Mouse (Mus musculus): Measurements from ENCODE around the gene Pin1. TPM values are rescaled to one million over a fixed set of nuclear protein-coding genes. Genes with fewer than 3 reads are reported as not detected.

Pin1 gene
- total and polyA plus RNA-seq, 2 experiments from 2014 or later = 32.0 to 60.3 TPM

DNA sequence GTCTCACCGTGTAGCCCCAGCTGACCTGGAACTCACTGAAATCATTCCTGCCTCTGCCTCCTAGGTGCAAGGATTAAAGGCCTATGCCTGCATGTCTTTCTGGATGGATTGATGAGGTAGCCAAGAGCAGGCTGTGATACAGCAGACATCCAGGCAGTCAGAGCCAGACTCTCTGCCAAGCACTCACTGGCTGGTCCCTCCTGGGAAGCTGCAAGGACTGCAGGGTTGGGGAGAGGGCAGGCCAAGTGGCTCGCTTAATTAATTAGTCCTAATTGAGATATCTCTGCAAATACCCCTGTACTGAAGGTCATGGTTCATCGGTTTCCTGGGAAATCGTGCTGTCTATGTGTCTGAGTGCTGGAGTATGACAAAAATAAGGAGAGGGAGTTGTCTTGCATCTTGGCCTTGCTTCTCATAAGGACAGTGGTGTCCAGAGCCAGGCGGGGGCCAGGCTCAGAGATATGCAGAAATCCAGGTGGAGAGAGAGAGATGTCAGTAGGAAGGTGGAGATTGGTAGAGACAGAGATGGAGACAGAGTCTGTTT lies 61.1 kb downstream of the Pin1 start:
- H3K9me3 ChIP-seq (ENCODE audit: low read length) = no peaks in the 10 kb centered on the region
- no peak overlapping the region for H3K4me2 ChIP-seq (ENCODE audit: low read depth, low read length, poor library complexity, severe bottlenecking)
- 39% methylated on average over 5 of the region's 5 CpGs for WGBS
- ATAC-seq (ENCODE audit: low FRiP score) = peak; percentile 45; the same call in 1 of the 2 replicates
- H3K9ac ChIP-seq (replicated peaks; ENCODE audit: low read length, poor library complexity, severe bottlenecking) = no peak overlapping the region
- DNase-seq (ENCODE audit: low spot score) = peak; percentile 54
- H3K27ac ChIP-seq (ENCODE audit: low read depth, low read length) = no peak overlapping the region
- no peak for TF ChIP-seq CTCF (IDR thresholded peaks at IDR 0.05)
- no peaks in the 10 kb centered on the region; the same call in 1 of the 2 replicates for H3K36me3 ChIP-seq (ENCODE audit: insufficient read depth, low read length)
- H3K27me3 ChIP-seq (ENCODE audit: insufficient read depth, low read length) = no peaks in the 10 kb centered on the region
- 0 out of 2 replicates have a peak, but pooled peaks cover 2% of the 10 kb centered on the region for H3K4me1 ChIP-seq (ENCODE audit: insufficient read depth, low read length)
- H3K4me3 ChIP-seq (ENCODE audit: low read depth, low read length) = no peak overlapping the region

DNA sequence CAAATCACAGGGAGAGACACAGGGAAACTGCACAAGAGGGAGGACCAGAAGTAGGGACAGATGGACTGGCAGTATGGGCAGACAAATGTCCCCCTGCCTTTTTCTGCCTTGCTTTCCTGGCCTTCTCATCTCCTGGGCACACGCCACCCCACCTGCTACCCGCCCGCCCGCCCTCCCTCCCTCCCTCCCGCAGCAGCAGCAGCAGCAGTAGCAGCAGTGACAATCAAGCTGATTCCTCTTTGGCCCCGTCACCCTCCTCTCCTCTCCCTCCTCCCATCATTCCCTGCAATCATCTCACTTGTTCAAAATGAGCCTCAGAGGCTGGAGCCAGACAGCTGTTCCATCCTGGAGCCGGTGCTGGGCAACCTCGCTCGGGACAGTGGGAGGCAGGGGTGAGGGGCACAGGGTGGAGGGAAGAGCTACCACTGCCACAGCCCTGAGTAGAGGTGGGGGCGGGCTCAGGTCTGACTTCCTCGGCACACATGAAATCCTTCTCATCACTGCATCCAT lies 61.6 kb downstream of the Pin1 start:
- H3K4me3 ChIP-seq (ENCODE audit: low read depth, low read length) = no peak overlapping the region
- H3K27ac ChIP-seq (ENCODE audit: low read depth, low read length) = no peak overlapping the region
- H3K4me1 ChIP-seq (ENCODE audit: insufficient read depth, low read length) = 0 out of 2 replicates have a peak, but pooled peaks cover 2% of the 10 kb centered on the region
- H3K4me2 ChIP-seq (ENCODE audit: low read depth, low read length, poor library complexity, severe bottlenecking) = no peak overlapping the region
- peak; percentile 44 for DNase-seq (ENCODE audit: low spot score)
- H3K9me3 ChIP-seq (ENCODE audit: low read length) = no peaks in the 10 kb centered on the region
- no peaks in the 10 kb centered on the region; the same call in 1 of the 2 replicates for H3K36me3 ChIP-seq (ENCODE audit: insufficient read depth, low read length)
- peak; percentile 50 for ATAC-seq (ENCODE audit: low FRiP score)
- TF ChIP-seq CTCF (IDR thresholded peaks at IDR 0.05) = no peak
- no peak overlapping the region for H3K9ac ChIP-seq (replicated peaks; ENCODE audit: low read length, poor library complexity, severe bottlenecking)
- no peaks in the 10 kb centered on the region for H3K27me3 ChIP-seq (ENCODE audit: insufficient read depth, low read length)
- 15% methylated on average over 10 of the region's 11 CpGs for WGBS

DNA sequence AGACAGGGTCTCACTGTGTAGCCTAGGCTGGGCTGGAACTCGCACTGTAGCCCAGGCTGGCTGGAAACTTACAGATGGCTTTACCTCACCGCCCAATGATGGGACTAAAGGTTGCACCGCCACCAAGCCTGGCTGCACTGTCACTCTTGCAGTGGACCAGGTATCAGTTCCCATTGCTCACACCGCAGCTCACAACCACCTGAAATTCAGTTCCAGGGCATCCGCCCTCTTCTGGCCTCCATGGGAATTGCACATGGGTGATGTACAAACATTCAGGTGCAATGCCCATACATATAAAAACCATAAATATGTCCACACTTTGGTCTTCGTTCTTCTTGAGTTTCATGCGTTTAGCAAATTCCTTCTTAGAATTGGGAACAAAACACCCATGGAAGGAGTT lies 63.4 kb downstream of the Pin1 start:
- no peak for ATAC-seq (ENCODE audit: low FRiP score)

More for the DNA sequence above, 63.4 kb downstream of the Pin1 start:
- WGBS = 81% methylated on average over 7 of the region's 7 CpGs
- H3K9me3 ChIP-seq (ENCODE audit: low read length) = no peaks in the 10 kb centered on the region
- no peaks in the 10 kb centered on the region for H3K27me3 ChIP-seq (ENCODE audit: insufficient read depth, low read length)
- peak; percentile 42 for TF ChIP-seq CTCF (IDR thresholded peaks at IDR 0.05)
- no peak overlapping the region for H3K4me3 ChIP-seq (ENCODE audit: low read depth, low read length)
- peaks cover 8% of the 10 kb centered on the region; the same call in 1 of the 2 replicates for H3K36me3 ChIP-seq (ENCODE audit: insufficient read depth, low read length)
- no peak for DNase-seq (ENCODE audit: low spot score)
- H3K4me1 ChIP-seq (ENCODE audit: insufficient read depth, low read length) = 0 out of 2 replicates have a peak, but pooled peaks cover 2% of the 10 kb centered on the region
- no peak overlapping the region for H3K4me2 ChIP-seq (ENCODE audit: low read depth, low read length, poor library complexity, severe bottlenecking)
- H3K27ac ChIP-seq (ENCODE audit: low read depth, low read length) = no peak overlapping the region
- H3K9ac ChIP-seq (replicated peaks; ENCODE audit: low read length, poor library complexity, severe bottlenecking) = no peak overlapping the region

Other genes with a start within 250 kb of the Pin1 start
- 20.5 and 31.2 TPM in 2 replicates for gene Zfp26, start 191.9 kb upstream of the Pin1 start, total RNA-seq (2014; rRNA removed)
- 7.6 and 9.3 TPM in 2 replicates for gene Zfp26, start 191.9 kb upstream of the Pin1 start, polyA plus RNA-seq (2015; fragmentation: Nextera tagmentation; extraction: Ambion mirVana)
- 33.5 and 62.2 TPM in 2 replicates for gene Zfp426, start 159.3 kb upstream of the Pin1 start, total RNA-seq (2014; rRNA removed)
- gene Zfp426, start 159.3 kb upstream of the Pin1 start, polyA plus RNA-seq (2015; fragmentation: Nextera tagmentation; extraction: Ambion mirVana) = 20.8 and 23.4 TPM in 2 replicates
- 96.3 and 124 TPM in 2 replicates for gene Zfp266, start 130.7 kb upstream of the Pin1 start, total RNA-seq (2014; rRNA removed)
- gene Zfp266, start 130.7 kb upstream of the Pin1 start, polyA plus RNA-seq (2015; fragmentation: Nextera tagmentation; extraction: Ambion mirVana) = 48.5 and 54.8 TPM in 2 replicates
- 21.3 and 27.1 TPM in 2 replicates for gene Zfp846, start 70.8 kb upstream of the Pin1 start, total RNA-seq (2014; rRNA removed)
- gene Zfp846, start 70.8 kb upstream of the Pin1 start, polyA plus RNA-seq (2015; fragmentation: Nextera tagmentation; extraction: Ambion mirVana) = 44.2 and 47.5 TPM in 2 replicates
- 213 and 253 TPM in 2 replicates for gene Ubl5, start 9.2 kb upstream of the Pin1 start, total RNA-seq (2014; rRNA removed)
- gene Ubl5, start 9.2 kb upstream of the Pin1 start, polyA plus RNA-seq (2015; fragmentation: Nextera tagmentation; extraction: Ambion mirVana) = 498 and 531 TPM in 2 replicates
- gene Fbxl12, start 7.3 kb upstream of the Pin1 start, total RNA-seq (2014; rRNA removed) = 17.6 and 25.3 TPM in 2 replicates
- 12.9 and 13.6 TPM in 2 replicates for gene Fbxl12, start 7.3 kb upstream of the Pin1 start, polyA plus RNA-seq (2015; fragmentation: Nextera tagmentation; extraction: Ambion mirVana)
- 301 and 342 TPM in 2 replicates for gene Olfm2, start 94.3 kb downstream of the Pin1 start, total RNA-seq (2014; rRNA removed)
- gene Olfm2, start 94.3 kb downstream of the Pin1 start, polyA plus RNA-seq (2015; fragmentation: Nextera tagmentation; extraction: Ambion mirVana) = 245 and 273 TPM in 2 replicates
- gene Col5a3, start 163.0 kb downstream of the Pin1 start, total RNA-seq (2014; rRNA removed) = 3.0 and 3.4 TPM in 2 replicates
- gene Col5a3, start 163.0 kb downstream of the Pin1 start, polyA plus RNA-seq (2015; fragmentation: Nextera tagmentation; extraction: Ambion mirVana) = 0.74 and 0.83 TPM in 2 replicates
- gene Rdh8, start 166.4 kb downstream of the Pin1 start, total RNA-seq (2014; rRNA removed) = not detected in 2 replicates
- not detected in 2 replicates for gene Rdh8, start 166.4 kb downstream of the Pin1 start, polyA plus RNA-seq (2015; fragmentation: Nextera tagmentation; extraction: Ambion mirVana)
- 21.5 and 30.6 TPM in 2 replicates for gene A230050P20Rik, start 216.5 kb downstream of the Pin1 start, total RNA-seq (2014; rRNA removed)
- gene A230050P20Rik, start 216.5 kb downstream of the Pin1 start, polyA plus RNA-seq (2015; fragmentation: Nextera tagmentation; extraction: Ambion mirVana) = 24.7 and 28.5 TPM in 2 replicates
- gene Angptl6, start 227.6 kb downstream of the Pin1 start, total RNA-seq (2014; rRNA removed) = 10.0 and 12.4 TPM in 2 replicates
- gene Angptl6, start 227.6 kb downstream of the Pin1 start, polyA plus RNA-seq (2015; fragmentation: Nextera tagmentation; extraction: Ambion mirVana) = 13.4 and 17.0 TPM in 2 replicates
- 42.0 and 52.6 TPM in 2 replicates for gene Ppan, start 236.1 kb downstream of the Pin1 start, total RNA-seq (2014; rRNA removed)
- gene Ppan, start 236.1 kb downstream of the Pin1 start, polyA plus RNA-seq (2015; fragmentation: Nextera tagmentation; extraction: Ambion mirVana) = 37.9 and 39.9 TPM in 2 replicates
- gene Eif3g, start 246.5 kb downstream of the Pin1 start, total RNA-seq (2014; rRNA removed) = 95.7 and 102 TPM in 2 replicates
- 227 and 232 TPM in 2 replicates for gene Eif3g, start 246.5 kb downstream of the Pin1 start, polyA plus RNA-seq (2015; fragmentation: Nextera tagmentation; extraction: Ambion mirVana)